Mouse (Mus musculus) erythroblast, embryonic 14.5 days (primary cell): ENCODE results near the gene Capn15.

Source experiments
- GATA1 ChIP-seq: IDR thresholded peaks from 2 replicates; pipeline ENCODE4 v1.6.1; 2012; ENCODE audit warnings: low read length, inconsistent platforms, mixed read lengths
- TAL1 ChIP-seq: IDR thresholded peaks from 3 replicates; pipeline ENCODE4 v1.6.1; 2012; ENCODE audit warnings: low read length, inconsistent platforms, mixed read lengths

GRCm38 (mm10) chr17:25913877-25914275 lies 71.7 kb downstream of the Capn15 start:
- TF ChIP-seq TAL1 (no peak), GATA1 (no peak)
